Mouse (Mus musculus) E14TG2a.4 (cell line): ENCODE results near the gene Sgms1.

Experiments
- CTCF ChIP-seq: conservative IDR thresholded peaks from 2 replicates; pipeline ENCODE4 v1.5.1; 2014; ENCODE audit warnings: low read length
- NANOG ChIP-seq: IDR thresholded peaks from 2 replicates; pipeline ENCODE4 v1.6.1; 2014; ENCODE audit warnings: borderline replicate concordance, low read length, mixed read lengths
- POU5F1 ChIP-seq: IDR thresholded peaks from 2 replicates; pipeline ENCODE4 v1.6.1; 2014; ENCODE audit warnings: low read length, borderline replicate concordance

GRCm38 (mm10) chr19:32292782-32293776, 96.4 kb downstream of the Sgms1 start:
- TF ChIP-seq CTCF (no peak), NANOG (no peak), POU5F1 (no peak)
